Mouse (Mus musculus) c-Kit-negative CD71-positive TER-119-positive erythroid progenitor cells, embryonic 14.5 days (primary cell): ENCODE data around the gene Eps8l2.

ENCODE experiments used
- DNase-seq: peaks from one replicate; pipeline ENCODE4 v3.0.0-alpha.2; 2013; ENCODE audit warnings: low read depth, low spot score

The Eps8l2 gene

DNA sequence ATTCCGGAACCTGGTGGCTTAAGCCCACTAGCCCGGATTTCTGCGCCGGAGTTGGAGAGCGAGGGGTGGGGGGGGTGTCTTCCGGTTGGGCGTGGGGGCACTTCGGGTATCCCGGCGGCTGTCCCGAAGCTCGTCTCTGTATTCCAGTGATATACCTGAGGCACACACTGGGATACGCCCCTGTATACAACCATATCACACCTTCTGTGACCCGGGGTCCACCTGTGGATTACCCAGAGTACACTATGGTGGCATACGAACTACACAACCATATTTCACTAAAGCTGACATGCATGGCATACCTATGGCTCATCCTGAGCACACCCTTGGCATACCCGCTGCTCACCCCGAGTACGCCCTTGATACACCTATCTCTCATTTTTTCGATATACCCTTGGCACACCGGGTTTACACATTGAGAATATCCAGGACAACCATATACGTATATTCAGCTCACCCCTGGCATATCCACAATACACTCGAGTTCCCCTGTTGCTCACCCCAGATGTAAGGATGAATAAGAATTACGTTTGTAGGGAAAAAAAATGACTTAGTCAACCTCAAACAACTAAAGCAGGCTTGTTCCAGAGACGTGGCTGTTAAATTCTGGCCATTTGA lies 10.2 kb upstream of the Eps8l2 start:
- DNase-seq, result no peak

DNA sequence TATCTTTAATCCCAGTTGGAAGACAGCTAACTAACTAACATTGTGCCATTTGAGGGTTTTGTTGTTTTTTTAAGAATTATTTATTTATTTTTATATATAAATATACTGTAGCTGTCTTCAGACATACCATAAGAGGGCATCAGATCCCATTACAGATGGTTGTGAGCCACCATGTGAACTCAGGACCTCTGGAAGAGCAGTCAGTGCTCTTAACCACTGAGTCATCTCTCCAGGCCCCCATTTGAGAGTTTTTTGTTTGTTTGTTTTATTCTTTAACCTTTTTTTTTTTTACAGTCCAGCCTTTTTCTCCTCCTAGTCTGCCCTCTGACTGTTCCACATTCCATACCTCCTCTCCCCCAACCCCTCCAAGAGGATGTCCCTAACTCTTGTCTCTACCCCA lies 8.0 kb upstream of the Eps8l2 start:
- no peak for DNase-seq

DNA sequence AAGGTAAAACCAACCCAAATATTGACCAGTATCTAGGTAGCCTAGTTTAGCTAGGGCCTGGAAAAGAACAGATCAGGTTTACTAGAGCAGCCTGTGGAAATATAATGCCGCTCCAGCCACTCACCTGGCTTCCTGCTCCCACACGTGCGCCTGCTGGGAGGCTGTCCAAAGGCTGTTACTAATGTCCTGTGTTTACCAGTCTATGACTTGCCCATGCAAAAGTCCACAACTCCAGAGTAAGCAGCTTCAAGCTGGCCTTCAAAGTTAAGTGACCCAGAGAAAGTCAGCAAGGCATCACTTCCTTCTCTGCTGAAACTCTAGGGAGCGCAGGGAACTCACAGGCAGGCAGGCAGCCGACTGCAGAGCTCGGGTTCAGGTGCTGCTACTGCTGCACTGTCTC lies 6.7 kb upstream of the Eps8l2 start:
- no peak for DNase-seq

DNA sequence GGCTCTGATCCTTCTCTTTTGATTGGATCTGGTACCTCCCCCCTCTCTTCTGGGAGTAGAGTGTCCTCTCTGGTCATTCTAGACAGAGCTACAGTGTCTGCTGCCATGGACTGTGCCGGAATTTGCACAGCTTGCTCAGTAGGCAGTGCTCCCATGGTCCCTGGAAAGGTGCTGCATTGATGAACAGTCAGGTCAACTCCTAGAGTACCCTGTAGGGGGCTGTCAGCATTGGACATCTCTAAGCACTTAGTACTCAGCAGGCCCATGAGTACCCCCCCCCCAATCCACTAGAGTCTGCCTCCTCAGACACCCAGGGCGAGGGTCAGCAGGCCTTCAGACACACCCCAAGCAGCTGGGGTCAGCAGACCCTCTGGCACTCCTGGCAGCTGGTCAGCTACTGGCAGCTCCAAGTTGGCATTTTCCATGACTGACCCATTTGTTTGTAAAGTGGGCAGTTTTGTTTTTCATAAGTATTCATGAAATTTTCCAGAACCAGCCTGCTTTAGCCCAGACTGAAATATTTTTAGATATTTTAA lies 3.6 kb upstream of the Eps8l2 start:
- DNase-seq, result no peak

DNA sequence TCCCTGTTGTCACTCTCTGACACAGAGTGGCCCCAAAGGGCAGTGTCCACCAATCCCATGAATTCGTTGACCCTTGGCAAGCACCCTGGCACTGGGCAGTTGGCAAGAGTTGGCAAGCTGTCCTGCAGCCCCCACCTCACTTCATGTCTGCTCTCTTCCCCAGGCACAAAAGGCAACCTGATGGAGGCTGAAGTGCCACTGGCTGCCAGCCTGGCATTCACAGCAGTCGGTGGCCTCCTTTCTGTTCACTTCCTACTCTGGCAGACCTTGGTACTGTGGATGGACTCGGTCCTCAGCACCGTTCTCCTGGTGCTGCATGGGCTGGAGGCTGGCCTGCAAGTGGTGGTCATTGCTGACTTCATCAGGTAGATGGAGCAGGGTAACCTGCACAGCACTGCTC lies 3.0 kb upstream of the Eps8l2 start:
- DNase-seq, result no peak

DNA sequence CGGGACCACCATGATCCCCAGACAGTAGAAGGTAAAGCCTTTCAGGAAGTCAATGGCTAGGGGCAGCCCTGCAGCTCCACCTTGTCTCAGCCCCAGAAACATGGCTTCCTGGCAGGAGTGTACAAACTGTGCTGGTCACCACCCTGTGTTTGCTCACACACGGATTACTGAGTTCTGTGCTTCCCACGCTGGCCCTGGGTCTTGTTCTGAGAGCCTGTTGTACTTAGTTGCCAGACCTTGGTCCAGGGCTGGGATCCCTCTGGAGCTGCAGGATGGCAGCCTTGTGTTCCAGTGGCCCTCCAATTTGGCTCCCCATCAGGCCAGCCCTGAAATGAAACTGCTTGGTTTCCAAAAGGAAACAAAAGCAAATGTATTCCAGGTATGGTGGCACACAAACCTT lies 2.4 kb upstream of the Eps8l2 start:
- no peak for DNase-seq

DNA sequence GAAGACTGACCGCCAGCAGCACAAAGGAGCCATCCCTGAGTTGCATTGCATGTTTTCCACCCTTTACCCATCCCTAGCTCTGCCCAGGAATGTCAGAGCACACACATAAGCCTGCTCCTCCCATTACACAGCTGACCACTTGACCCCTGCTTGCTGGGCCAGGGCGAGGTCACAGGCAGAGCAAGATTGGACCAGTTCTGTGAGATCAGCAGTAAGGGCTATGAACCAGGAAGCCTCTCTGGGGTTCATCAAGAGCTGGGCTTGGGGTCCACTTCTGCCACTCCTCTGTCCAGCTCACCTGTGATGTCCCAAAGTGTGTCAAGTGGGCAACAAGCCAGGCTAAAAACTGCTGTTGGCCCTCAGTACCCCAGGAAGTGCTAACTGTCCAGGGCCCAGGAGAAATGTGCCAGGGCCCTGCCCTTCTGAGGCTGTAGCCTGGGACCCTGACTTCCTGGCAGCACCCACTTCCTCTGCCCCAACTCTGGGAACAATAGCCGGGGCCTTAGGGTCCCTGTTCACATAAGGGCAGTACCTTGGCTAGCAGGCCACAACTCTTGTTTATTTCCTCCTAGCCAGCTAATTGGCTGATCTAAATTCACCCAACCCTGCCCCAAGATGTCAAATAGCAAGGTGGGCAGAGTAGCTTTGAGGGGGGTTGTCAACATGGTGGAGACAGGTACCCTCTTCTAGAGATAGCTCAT lies 814 bp upstream of the Eps8l2 start:
- no peak for DNase-seq

DNA sequence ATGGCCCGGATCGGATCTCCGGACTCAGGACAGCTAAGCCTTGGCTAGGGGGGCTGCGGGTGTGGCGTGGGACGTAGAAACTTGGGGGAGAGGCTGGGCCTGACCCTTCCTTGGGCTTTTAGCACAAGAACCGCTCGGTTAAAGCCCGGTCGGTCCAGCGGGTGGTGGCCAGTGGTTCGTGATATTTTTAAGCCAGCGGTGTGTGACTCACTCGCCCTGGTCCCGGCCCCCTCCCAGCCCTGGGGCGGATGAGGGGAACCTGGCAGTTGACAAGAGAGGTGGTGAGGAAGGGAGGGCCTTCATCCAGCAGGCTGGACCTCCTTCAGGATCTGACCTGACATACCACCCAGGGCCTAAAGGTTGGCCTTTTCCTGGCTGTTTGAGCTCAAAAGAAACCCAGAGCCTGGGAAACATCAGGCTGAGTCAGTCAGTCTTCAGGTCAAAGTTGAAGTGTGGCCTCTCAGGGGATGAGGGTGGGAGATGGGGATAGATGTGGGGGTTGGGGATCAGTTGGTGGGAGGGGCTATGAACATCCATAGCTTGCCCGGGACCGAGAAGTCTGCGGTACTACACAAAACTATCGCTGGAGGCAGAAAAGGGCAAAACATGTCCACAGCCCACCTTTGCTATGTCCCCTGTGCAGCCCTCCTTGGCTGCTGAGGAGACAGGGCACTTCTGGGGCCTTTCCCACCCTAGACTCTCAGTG lies 688 bp downstream of the Eps8l2 start:
- DNase-seq, result no peak

DNA sequence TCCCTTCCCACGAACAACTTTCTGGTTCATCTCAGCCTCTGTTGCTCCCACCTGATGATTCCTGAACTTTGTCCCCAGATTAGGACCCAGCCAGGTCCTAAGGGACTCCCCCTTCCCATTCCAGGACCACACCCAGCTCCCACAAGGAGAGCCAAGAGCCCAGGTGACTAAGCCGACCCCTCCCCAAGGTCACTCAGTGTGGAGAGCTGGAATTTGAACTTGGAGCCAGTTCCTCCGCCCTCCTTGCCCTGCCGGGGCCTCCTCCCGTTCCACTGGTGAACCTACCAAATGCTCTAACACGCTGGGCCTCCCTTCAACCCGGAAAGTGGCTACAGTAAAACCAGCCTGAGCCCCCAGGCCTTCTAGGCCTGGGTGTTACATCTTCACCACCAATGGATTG lies 1.3 kb downstream of the Eps8l2 start:
- DNase-seq, result no peak

DNA sequence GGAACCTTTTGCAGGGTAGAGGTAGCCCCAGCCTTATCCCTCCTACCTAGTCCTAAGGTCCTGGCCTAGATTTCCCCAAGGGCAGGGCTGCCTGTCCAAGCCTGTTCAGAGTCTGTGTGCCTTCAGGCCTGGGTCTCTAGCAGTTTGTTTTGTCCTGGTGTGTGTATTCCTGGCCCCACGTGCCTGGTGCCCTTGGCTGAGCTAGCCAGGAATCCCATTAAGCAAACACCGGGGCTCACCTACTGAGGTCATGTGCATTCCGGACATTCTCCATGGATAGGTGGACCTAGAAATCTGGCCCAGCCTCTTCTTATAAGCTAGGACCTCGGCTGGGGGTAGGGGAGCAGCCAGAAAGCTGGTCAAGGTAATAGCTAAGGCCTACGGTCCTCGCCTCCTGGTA lies 1.8 kb downstream of the Eps8l2 start:
- no peak for DNase-seq

DNA sequence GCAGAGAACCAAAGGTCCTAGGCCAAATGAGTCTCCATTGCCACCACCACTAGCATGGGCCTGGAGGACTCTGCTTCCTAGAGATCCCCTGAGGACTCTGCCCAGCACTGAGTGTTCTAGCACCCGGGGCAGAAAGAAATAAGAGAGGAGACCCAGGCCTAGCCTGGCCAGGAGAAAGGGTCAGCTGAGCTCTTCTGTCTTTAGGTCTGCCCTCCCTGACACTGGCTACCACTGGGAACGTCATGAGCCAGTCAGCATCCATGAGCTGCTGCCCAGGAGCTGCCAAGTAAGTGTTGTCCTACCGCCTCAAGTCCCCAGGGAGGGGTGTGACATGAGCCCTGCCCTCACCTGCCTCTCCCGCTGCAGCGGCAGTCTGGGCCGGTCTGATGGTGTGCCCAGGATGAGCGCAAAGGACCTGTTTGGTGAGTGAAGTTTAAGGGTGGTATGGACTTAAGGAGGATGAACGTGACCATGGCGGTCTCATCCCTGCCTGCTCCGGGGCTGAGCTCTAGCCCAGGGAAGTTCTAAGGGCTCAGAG lies 3.1 kb downstream of the Eps8l2 start:
- DNase-seq, result no peak

DNA sequence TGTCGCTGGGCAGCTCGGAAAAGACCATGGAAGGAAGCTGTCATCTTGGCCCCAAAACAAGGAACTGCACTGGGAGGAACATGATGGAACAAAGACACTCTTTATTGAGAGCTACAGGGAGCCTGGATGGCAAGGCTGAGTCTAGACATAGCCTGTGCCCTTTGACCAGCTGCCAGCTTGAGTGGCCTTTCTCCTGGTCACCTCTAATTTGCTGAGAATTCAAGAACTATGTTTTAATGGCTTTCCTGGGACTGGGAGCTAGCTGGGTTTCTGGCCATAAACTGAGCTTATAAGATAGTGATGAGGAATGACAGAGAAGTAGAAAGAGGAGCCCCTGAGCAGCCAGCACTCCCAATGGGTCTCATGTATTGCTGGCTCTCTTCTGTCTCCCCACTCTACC lies 4.5 kb downstream of the Eps8l2 start:
- DNase-seq, result no peak

DNA sequence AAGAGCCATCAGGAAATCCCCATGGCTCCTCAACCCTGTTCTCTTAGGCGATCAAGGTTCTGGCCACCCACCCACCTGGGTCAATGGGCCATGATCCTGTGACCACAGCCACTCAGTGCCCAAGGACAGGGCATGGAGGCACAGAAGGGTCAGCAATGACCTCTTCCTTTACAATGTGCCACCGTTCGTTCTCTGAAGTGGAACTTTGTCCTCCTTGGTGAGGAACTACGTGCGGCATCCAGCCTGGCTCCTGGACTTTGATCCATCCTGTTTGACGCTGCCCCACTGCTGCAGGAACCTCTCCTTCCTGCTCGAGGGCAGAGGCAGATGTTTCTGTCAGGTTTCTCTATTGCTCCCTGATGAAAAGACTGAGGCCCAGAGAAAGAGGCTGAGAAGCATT lies 5.0 kb downstream of the Eps8l2 start:
- DNase-seq, result no peak

DNA sequence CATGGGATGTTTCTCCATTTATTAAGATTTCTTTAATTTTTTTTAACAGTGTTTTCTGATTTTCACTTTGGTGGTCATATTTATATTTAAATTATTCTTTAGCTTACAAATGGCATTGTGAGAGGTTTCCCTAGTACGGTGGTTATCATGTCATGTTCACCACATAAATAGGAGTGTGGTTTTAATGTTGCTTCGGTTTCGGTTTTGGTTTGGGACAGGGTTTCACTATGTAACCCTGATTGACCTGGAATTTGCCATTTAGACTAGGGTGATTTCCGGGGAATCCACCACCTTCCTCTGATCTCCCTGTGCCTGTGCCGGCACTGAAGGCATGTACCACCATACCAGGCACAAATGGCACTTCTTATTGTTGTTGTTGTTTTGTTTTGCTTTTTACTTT lies 6.1 kb downstream of the Eps8l2 start:
- DNase-seq, result no peak

DNA sequence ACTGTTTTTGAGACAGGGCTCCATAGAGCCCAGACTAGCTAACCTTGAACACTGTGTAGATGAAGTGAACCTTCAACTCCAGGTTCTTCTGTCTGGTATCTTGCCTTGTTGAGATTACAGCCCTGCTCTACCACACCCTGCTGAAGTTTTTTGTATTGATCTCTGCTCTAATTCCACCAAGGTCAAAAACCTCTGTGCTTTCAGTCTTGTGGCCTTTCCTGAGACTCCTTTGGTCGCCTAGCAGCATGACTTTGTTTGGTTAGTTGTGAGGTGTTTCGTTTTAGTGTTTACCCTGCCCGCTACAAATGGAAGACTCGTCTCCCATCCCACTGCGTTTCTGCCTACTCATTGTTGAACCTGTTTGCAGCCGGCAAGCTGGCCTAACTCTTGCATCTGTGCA lies 12.4 kb downstream of the Eps8l2 start:
- no peak for DNase-seq

DNA sequence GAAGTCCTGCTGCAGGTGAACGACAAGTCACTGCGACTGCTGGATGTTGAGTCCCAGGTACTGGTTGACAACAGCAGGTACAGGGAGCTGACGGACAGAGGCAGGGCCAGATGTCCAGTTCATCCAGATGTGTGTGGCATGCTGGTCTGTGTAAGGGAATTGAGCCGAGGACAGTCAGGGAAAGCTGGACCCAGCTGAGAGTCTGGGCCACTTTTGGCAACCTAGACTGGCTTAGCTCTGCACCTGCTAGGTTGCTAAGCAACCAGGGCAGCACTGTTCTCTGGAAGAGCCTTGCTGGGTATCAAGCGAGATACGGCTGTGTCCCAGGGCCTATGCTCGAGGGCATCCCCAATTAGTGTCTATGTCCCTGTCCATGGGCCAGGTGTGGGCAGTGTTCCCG lies 16.4 kb downstream of the Eps8l2 start:
- DNase-seq, result no peak

DNA sequence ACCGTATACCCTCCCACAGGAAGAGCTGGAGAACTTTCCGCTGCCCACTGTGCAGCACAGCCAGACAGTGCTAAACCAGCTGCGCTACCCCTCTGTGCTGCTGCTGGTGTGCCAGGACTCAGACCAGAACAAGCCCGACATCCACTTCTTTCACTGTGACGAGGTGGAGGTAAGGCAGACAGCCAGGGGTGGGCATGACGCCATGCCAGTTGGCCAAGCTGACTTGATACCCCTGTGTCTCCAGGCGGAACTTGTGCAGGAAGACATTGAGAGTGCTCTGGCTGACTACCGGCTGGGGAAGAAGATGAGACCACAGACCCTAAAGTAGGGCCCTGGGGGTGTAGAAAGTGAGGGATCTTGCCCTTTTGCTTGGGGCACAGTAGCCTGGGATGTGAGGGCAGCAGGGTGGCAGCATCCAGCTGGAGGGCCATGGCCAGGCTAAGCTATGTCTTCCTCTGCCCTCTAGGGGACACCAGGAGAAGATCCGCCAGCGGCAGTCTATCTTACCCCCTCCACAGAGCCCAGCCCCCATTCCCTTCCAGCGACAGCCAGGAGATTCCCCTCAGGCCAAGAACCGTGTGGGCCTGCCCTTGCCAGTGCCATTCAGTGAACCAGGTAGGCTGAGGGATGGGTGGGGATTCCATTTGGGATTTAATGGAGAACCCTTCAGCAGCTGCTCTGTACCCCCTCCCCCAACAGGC lies 17.1 kb downstream of the Eps8l2 start:
- no peak for DNase-seq

DNA sequence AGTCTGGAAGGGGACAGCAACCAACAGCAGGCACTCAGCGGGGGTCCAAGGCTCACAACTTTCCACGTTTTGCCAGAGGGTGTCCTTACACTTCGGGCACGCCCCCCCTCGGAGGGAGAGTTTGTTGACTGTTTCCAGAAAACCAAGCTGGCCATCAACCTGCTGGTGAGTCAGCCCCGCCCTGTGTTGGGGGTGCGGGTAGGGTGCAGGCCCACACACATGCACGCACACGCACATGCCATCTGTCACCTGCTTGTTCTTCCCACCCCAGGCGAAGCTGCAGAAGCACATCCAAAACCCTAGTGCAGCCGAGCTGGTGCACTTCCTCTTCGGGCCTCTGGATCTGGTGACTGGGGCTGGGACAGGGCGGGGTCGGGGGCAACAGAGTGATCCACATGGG lies 18.3 kb downstream of the Eps8l2 start:
- no peak for DNase-seq

DNA sequence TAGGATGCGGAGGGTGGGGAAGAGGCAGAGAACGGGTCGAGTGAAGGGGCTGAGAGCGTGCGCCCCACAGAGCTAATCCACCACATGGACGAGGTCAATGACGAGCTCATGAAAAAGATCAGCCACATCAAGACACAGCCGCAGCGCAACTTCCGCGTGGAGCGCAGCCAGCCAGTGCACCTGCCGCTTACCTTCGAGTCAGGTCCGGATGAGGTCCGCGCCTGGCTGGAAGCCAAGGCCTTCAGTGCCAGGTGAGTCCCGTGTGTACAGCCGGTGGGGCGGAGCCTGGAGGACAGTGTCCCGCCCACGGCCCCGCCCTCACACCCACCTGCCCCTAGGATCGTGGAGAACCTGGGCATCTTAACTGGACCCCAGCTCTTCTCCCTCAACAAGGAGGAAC lies 22.8 kb downstream of the Eps8l2 start:
- no peak for DNase-seq

DNA sequence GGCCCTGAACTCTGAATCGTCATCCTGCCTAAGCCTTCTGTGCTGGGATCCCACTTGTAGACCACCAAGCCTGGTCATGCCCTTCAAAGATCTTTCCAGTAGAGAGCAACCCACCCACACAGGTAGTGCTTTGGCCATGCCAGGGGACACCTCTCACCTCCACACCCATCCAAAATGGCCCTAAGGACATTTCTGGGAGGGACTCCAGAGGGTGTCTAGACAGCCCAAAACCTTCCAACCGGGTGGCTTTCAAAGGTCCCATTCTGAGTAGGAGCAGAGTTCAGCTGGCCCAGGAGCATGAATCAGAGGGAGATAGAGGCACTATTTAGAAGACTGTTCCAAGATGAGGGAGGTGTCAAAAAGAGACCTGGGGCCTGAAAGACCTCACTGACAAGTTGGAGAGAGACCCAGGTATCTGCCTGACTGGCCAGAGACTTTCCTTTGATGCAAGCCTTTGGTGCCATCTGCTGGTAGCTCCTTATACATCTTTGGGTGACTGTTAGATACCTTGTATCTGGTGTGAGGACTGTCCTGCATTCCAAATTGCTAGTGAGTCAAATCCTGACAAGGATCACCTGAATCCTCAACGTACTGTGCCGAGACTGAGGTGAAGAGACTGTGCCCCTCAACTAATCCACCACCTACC lies 24.5 kb downstream of the Eps8l2 start:
- peak; percentile 84 for DNase-seq

DNA sequence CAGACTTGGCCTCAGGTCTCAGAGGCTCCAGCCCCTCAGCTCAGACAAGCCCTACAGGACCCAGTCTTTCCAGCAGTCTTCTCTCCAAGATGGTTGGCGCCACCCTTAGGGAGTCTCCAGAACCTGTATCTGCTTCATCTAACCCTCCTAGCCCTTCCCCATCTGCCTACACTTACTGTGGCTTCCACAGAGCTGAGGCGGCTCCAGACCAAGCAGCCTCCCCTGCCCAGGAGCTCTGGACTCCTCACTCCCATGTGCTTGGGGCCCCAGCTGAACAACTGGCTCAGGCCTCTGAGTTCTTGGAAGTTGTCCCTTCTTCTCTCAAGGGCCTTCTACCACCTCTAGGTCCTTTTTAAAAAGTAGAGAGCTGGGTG lies 25.1 kb downstream of the Eps8l2 start:
- DNase-seq, result no peak
